Mouse (Mus musculus): ENCODE results near the gene 4930548H24Rik. TPM values are rescaled to one million over a fixed set of nuclear protein-coding genes. Genes with fewer than 3 reads are reported as not detected.

The 4930548H24Rik gene
- total RNA-seq, 2 experiments from 2014 or later: not detected

Other genes starting within 250 kb of the 4930548H24Rik start
- gene Nrbp1, start 244.9 kb upstream of the 4930548H24Rik start, total RNA-seq (2021): 10 to 100 TPM; 80.6 to 95.8 TPM
- not detected for gene Gm9970, start 244.5 kb upstream of the 4930548H24Rik start, total RNA-seq (2021)
- 1 to 10 TPM; 3.7 to 4.1 TPM for gene Krtcap3, start 234.0 kb upstream of the 4930548H24Rik start, total RNA-seq (2021)
- gene Ift172, start 194.6 kb upstream of the 4930548H24Rik start, total RNA-seq (2021): 10 to 100 TPM; 30.4 to 39.0 TPM
- gene Fndc4, start 189.7 kb upstream of the 4930548H24Rik start, total RNA-seq (2021): 10 to 100 TPM in 1 of 2 experiments, 1 to 10 TPM in 1; 7.5 to 13.8 TPM
- gene Gckr, start 188.3 kb upstream of the 4930548H24Rik start, total RNA-seq (2021): under 1 TPM in 1 of 2 experiments, not detected in 1; 0.43 TPM
- 10 to 100 TPM; 20.0 to 20.6 TPM for gene Zfp512, start 33.3 kb upstream of the 4930548H24Rik start, total RNA-seq (2021)
- gene Gpn1, start 9.0 kb downstream of the 4930548H24Rik start, total RNA-seq (2021): 10 to 100 TPM; 30.0 to 31.6 TPM
- 10 to 100 TPM; 30.6 to 31.8 TPM for gene Slc4a1ap, start 41.3 kb downstream of the 4930548H24Rik start, total RNA-seq (2021)
- 10 to 100 TPM; 19.1 to 19.8 TPM for gene Supt7l, start 42.1 kb downstream of the 4930548H24Rik start, total RNA-seq (2021)
- gene Mrpl33, start 111.2 kb downstream of the 4930548H24Rik start, total RNA-seq (2021): 100 to 1,000 TPM; 292 to 420 TPM
- 10 to 100 TPM in 1 of 2 experiments, 1 to 10 TPM in 1; 6.6 to 16.7 TPM for gene Rbks, start 211.9 kb downstream of the 4930548H24Rik start, total RNA-seq (2021)
- 100 to 1,000 TPM in 1 of 2 experiments, 10 to 100 TPM in 1; 85.1 to 146 TPM for gene Babam2, start 211.9 kb downstream of the 4930548H24Rik start, total RNA-seq (2021)

Data from adrenal gland, postnatal 36 days (tissue).